Mouse (Mus musculus) embryo, embryonic 10.5 days (tissue): Measurements from ENCODE around the gene Ybx1.
A peak's percentile ranks its signal among the peaks of the same experiment; 100 is the strongest.

Experiments used
- DNase-seq: peaks from one replicate; pipeline ENCODE4 v3.0.0-alpha.2; 2015; ENCODE audit warnings: low spot score

Ybx1 gene

GRCm38 (mm10) chr4:119234348-119234747 lies 60.1 kb downstream of the Ybx1 start:
- DNase-seq, result no peak

- peak; percentile 83 for DNase-seq
These were observed 61.0 kb downstream of the Ybx1 start for GRCm38 (mm10) chr4:119233256-119233901.

DNA sequence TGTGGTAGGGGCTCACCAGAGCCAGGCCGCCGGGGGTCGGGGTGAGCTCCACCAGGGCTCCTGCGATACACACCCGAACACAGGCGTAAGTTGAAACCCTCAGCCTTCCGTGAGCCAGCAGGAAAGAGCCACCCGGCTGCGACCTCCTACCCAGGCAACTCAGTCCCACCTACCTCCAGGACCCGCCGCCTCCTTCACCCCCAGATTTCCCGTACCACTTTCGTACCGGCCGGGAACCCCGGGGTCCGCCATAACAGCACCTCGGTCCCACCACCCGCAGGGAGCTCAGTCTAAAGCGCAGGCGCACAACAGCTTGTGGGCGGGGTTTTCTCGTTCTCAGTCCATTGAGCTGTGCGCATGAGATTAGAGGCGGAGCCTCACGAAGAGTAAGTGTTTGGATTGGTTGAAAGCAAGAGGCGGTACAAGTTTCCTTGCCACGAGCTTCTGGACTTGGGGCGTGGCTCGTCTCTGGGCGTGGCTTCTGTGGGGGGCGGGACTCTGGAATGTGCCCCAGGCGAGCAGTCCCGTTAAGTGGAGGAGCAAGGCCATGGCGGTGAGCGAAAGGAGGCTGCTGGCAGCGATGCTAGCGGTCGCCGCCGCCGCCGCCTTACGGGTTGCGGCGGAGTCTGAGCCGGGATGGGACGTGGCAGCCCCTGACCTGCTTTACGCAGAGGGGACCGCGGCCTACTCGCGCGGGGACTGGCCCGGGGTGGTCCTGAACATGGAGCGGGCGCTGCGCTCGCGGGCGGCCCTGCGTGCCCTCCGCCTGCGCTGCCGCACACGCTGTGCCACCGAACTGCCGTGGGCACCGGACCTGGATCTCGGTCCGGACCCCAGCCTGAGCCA lies 61.8 kb downstream of the Ybx1 start, which contains the start of the genes AU022252 and P3h1:
TSS of gene AU022252 (minus strand) at position 303 of the 846 bp plus-strand sequence.
TSS of gene P3h1 (plus strand) at position 506 of the 846 bp plus-strand sequence.
- peak; percentile 100 for DNase-seq
